Mouse (Mus musculus) MEL (cell line): ENCODE results near the gene Vars. TPM values are rescaled to one million over a fixed set of nuclear protein-coding genes. Genes with fewer than 3 reads are reported as not detected.

ENCODE experiments used
- DNase-seq: peaks from one replicate; pipeline ENCODE4 v3.0.0; 2011; ENCODE audit warnings: low read depth, low spot score
- H3K27ac ChIP-seq: 2 replicates; pipeline ENCODE4 v1.5.1; 2012; ENCODE audit warnings: low read depth, mild to moderate bottlenecking, control low read depth, low read length, moderate library complexity; ENCODE audit not compliant: control insufficient read depth
- H3K27me3 ChIP-seq, 2 experiments: fragments of 150-350 bp in 1 of 2; sonication (generic) in 1 of 2; 2 replicates each; pipeline ENCODE4 v1.6.1; 2012; ENCODE audit warnings: low read length in 2 of 2, mild to moderate bottlenecking in 2 of 2, improper control_type of control experiment in 1 of 2, moderate library complexity in 1 of 2; ENCODE audit not compliant: insufficient read depth in 2 of 2, control insufficient read depth in 1 of 2
- H3K36me3 ChIP-seq, 2 experiments: 2 replicates each; pipeline ENCODE4 v1.6.1; 2012 to 2014; ENCODE audit warnings: low read length in 2 of 2, improper control_type of control experiment in 1 of 2, inconsistent platforms in 1 of 2, mild to moderate bottlenecking in 1 of 2; ENCODE audit not compliant: insufficient read depth in 2 of 2, control insufficient read depth in 1 of 2
- H3K4me1 ChIP-seq, 2 experiments: fragments of 150-350 bp in 1 of 2; sonication (generic) in 1 of 2; 2 replicates each; pipeline ENCODE4 v1.6.1; 2012; ENCODE audit warnings: low read length in 2 of 2, improper control_type of control experiment in 1 of 2, mild to moderate bottlenecking in 1 of 2; ENCODE audit not compliant: insufficient read depth in 2 of 2, control insufficient read depth in 1 of 2
- H3K4me3 ChIP-seq, 2 experiments: fragments of 150-350 bp in 1 of 2; sonication (generic) in 1 of 2; 2 replicates each; pipeline ENCODE4 v1.5.1; 2012; ENCODE audit warnings: low read depth in 2 of 2, low read length in 2 of 2, mild to moderate bottlenecking in 2 of 2, moderate library complexity in 2 of 2, control low read depth in 1 of 2, improper control_type of control experiment in 1 of 2; ENCODE audit not compliant: control insufficient read depth in 1 of 2, insufficient read depth in 1 of 2
- H3K79me2 ChIP-seq: 2 replicates; pipeline ENCODE4 v1.6.1; 2012; ENCODE audit warnings: mild to moderate bottlenecking, low read length, moderate library complexity; ENCODE audit not compliant: control insufficient read depth, poor library complexity, insufficient read depth
- H3K9ac ChIP-seq: 2 replicates; pipeline ENCODE4 v1.6.1; 2012; ENCODE audit warnings: low read depth, mild to moderate bottlenecking, control low read depth, low read length, moderate library complexity; ENCODE audit not compliant: control insufficient read depth, poor library complexity, severe bottlenecking
- H3K9me3 ChIP-seq: fragments of 150-350 bp; sonication (generic); replicated peaks from 2 replicates; pipeline ENCODE4 v1.6.1; 2012; ENCODE audit warnings: mild to moderate bottlenecking, low read length, improper control_type of control experiment, moderate library complexity; ENCODE audit not compliant: insufficient read depth
- BHLHE40 ChIP-seq: IDR thresholded peaks from 2 replicates; pipeline ENCODE4 v1.6.1; 2012; ENCODE audit warnings: low read depth, mild to moderate bottlenecking, inconsistent platforms, low read length, improper control_type of control experiment, borderline replicate concordance
- EP300 ChIP-seq, 2 experiments: IDR thresholded peaks; 2 replicates each; pipeline ENCODE4 v1.6.1; 2011; ENCODE audit warnings: improper control_type of control experiment in 2 of 2, low read length in 2 of 2, low read depth in 1 of 2, mild to moderate bottlenecking in 1 of 2
- ETS1 ChIP-seq: IDR thresholded peaks from 2 replicates; pipeline ENCODE4 v1.6.1; 2012; ENCODE audit warnings: low read depth, mild to moderate bottlenecking, inconsistent platforms, low read length, improper control_type of control experiment, moderate library complexity
- GABPA ChIP-seq: IDR thresholded peaks from 2 replicates; pipeline ENCODE4 v1.6.1; 2012; ENCODE audit warnings: low read depth, mild to moderate bottlenecking, inconsistent platforms, low read length, improper control_type of control experiment, moderate library complexity
- GATA1 ChIP-seq: IDR thresholded peaks from 2 replicates; pipeline ENCODE4 v1.6.1; 2011; ENCODE audit warnings: low read depth, low read length, improper control_type of control experiment
- HCFC1 ChIP-seq: IDR thresholded peaks from 2 replicates; pipeline ENCODE4 v1.6.1; 2012; ENCODE audit warnings: low read depth, mild to moderate bottlenecking, inconsistent platforms, low read length, improper control_type of control experiment, moderate library complexity
- JUND ChIP-seq: IDR thresholded peaks from 2 replicates; pipeline ENCODE4 v1.6.1; 2011; ENCODE audit warnings: low read depth, mild to moderate bottlenecking, improper control_type of control experiment, low read length
- KAT2A ChIP-seq: conservative IDR thresholded peaks from 2 replicates; pipeline ENCODE4 v1.6.1; 2012; ENCODE audit warnings: low read depth, low read length, improper control_type of control experiment, inconsistent platforms
- MAFK ChIP-seq: IDR thresholded peaks from 2 replicates; pipeline ENCODE4 v1.6.1; 2011; ENCODE audit warnings: low read depth, mild to moderate bottlenecking, low read length, improper control_type of control experiment, borderline replicate concordance
- MAZ ChIP-seq: IDR thresholded peaks from 2 replicates; pipeline ENCODE4 v1.6.1; 2012; ENCODE audit warnings: low read depth, mild to moderate bottlenecking, inconsistent platforms, low read length, improper control_type of control experiment
- MEF2A ChIP-seq: IDR thresholded peaks from 2 replicates; pipeline ENCODE4 v1.6.1; 2014; ENCODE audit warnings: low read depth, mild to moderate bottlenecking, inconsistent platforms, low read length, improper control_type of control experiment; ENCODE audit not compliant: poor library complexity, insufficient replicate concordance, severe bottlenecking; ENCODE audit errors: extremely low read depth
- MYC ChIP-seq: IDR thresholded peaks from 2 replicates; pipeline ENCODE4 v1.6.1; 2011; ENCODE audit warnings: low read depth, mild to moderate bottlenecking, low read length, improper control_type of control experiment, moderate library complexity
- NELFE ChIP-seq: IDR thresholded peaks from 2 replicates; pipeline ENCODE4 v1.6.1; 2011; ENCODE audit warnings: low read depth, low read length, improper control_type of control experiment
- POLR2A ChIP-seq, 2 experiments: IDR thresholded peaks; 2 replicates each; pipeline ENCODE4 v1.6.1; 2011 to 2012; ENCODE audit warnings: low read length in 2 of 2, mild to moderate bottlenecking in 2 of 2, control low read depth in 1 of 2, improper control_type of control experiment in 1 of 2, low read depth in 1 of 2, moderate library complexity in 1 of 2; ENCODE audit not compliant: control insufficient read depth in 1 of 2, insufficient read depth in 1 of 2, poor library complexity in 1 of 2
- POLR2AphosphoS2 ChIP-seq: IDR thresholded peaks from 2 replicates; pipeline ENCODE4 v1.6.1; 2011; ENCODE audit warnings: low read length, improper control_type of control experiment
- SIN3A ChIP-seq: IDR thresholded peaks from 2 replicates; pipeline ENCODE4 v1.6.1; 2012; ENCODE audit warnings: low read length, improper control_type of control experiment, inconsistent platforms
- TBP ChIP-seq: IDR thresholded peaks from 2 replicates; pipeline ENCODE4 v1.8.0; 2011; ENCODE audit warnings: low read depth, low read length, improper control_type of control experiment
- TCF12 ChIP-seq: IDR thresholded peaks from 2 replicates; pipeline ENCODE4 v1.6.1; 2014; ENCODE audit warnings: low read depth, mild to moderate bottlenecking, inconsistent platforms, low read length, improper control_type of control experiment, moderate library complexity
- USF2 ChIP-seq, 2 experiments: IDR thresholded peaks; 2 replicates each; pipeline ENCODE4 v1.6.1; 2011 to 2012; ENCODE audit warnings: improper control_type of control experiment in 2 of 2, low read length in 2 of 2, borderline replicate concordance in 1 of 2, inconsistent platforms in 1 of 2, low read depth in 1 of 2, mild to moderate bottlenecking in 1 of 2; ENCODE audit not compliant: insufficient read depth in 1 of 2
- polyA plus RNA-seq, 2 experiments: library from polyadenylated mRNA; stranded (reverse) in 1 of 2; unstranded in 1 of 2; fragments of >175 nt in 1 of 2; fragments of >200 nt in 1 of 2; gene quantifications; 2 replicates each; pipeline versions ENCODE4 v1.2.1 to v1.2.4; 2012; ENCODE audit warnings: low replicate concordance in 2 of 2, low read depth in 1 of 2; ENCODE audit not compliant: insufficient read length in 2 of 2, insufficient read depth in 1 of 2, missing spikeins in 1 of 2
- total RNA-seq: library from RNA; depleted of rRNA; stranded (reverse); fragments of 300-350 nt; gene quantifications from 2 replicates; pipeline ENCODE4 v1.2.3, GENCODE M21; 2012

Vars gene
- total and polyA plus RNA-seq, 3 experiments: 149 to 251 TPM; not detected in 1

- Histone ChIP-seq H3K79me2 (peaks cover 47% of the 10 kb centered on the region), H3K36me3 (no peaks in the 10 kb centered on the region; a peak in 2 of 4 replicates), H3K4me1 (no peaks in the 10 kb centered on the region), H3K9me3 (no peaks in the 10 kb centered on the region), H3K4me3 (peak overlapping the region; percentile 70 to 86), H3K27me3 (no peaks in the 10 kb centered on the region), H3K9ac (peak overlapping the region; percentile 98), H3K27ac (peak overlapping the region; percentile 99)
- no peak for DNase-seq
- TF ChIP-seq GATA1: no peak
- peak; percentile 32; the same call in 1 of the 2 replicates for TF ChIP-seq ETS1
- TF ChIP-seq BHLHE40: no peak
- TF ChIP-seq SIN3A: 0 out of 2 replicates have a peak, but pooled peaks have one; percentile 44
- no peak for TF ChIP-seq JUND
- peak; percentile 11 for TF ChIP-seq POLR2AphosphoS2
- TF ChIP-seq EP300 (IDR thresholded peaks at IDR 0.05; ENCODE audit: low read depth in 1 of 2, low read length in 2 of 2): 0 out of 4 replicates have a peak, but pooled peaks of 1 of the 2 experiments have one; percentile 27
- 0 out of 2 replicates have a peak, but pooled peaks have one; percentile 17 for TF ChIP-seq MAZ
- TF ChIP-seq KAT2A: 0 out of 2 replicates have a peak, but pooled peaks have one; percentile 21
- TF ChIP-seq MYC: no peak
- TF ChIP-seq GABPA: no peak
- 0 out of 2 replicates have a peak, but pooled peaks have one; percentile 6 for TF ChIP-seq MAFK
- TF ChIP-seq POLR2A (IDR thresholded peaks at IDR 0.05; ENCODE audit: control insufficient read depth in 1 of 2, insufficient read depth in 1 of 2, low read depth in 1 of 2, low read length in 2 of 2, poor library complexity in 1 of 2): peak in 1 of 2 experiments; percentile 14; a peak in 1 of 4 replicates
- TF ChIP-seq HCFC1: no peak
- no peak for TF ChIP-seq TCF12
- TF ChIP-seq NELFE: peak; percentile 45; the same call in 1 of the 2 replicates
- TF ChIP-seq MEF2A: no peak
Measured at GRCm38 (mm10) chr17:34997142-34997483, 3.7 kb upstream of the Vars start.

GRCm38 (mm10) chr17:34998526-34999430 lies 2.0 kb upstream of the Vars start:
- DNase-seq: peak; percentile 47
- Histone ChIP-seq H3K4me3 (peak overlapping the region; percentile 70 to 86), H3K27me3 (no peaks in the 10 kb centered on the region), H3K79me2 (peaks cover 63% of the 10 kb centered on the region), H3K4me1 (peaks cover 0 to 4% of the 10 kb centered on the region in 2 experiments; a peak in 1 of 4 replicates), H3K9ac (peak overlapping the region; percentile 98), H3K27ac (peak overlapping the region; percentile 99), H3K36me3 (peaks cover 0 to 5% of the 10 kb centered on the region in 2 experiments; a peak in 3 of 4 replicates), H3K9me3 (no peaks in the 10 kb centered on the region)
- TF ChIP-seq USF2 (IDR thresholded peaks at IDR 0.05; ENCODE audit: borderline replicate concordance in 1 of 2, insufficient read depth in 1 of 2, low read depth in 1 of 2, low read length in 2 of 2) (no peak), KAT2A (no peak), ETS1 (0 out of 2 replicates have a peak, but pooled peaks have one; percentile 4), POLR2A (IDR thresholded peaks at IDR 0.05; ENCODE audit: control insufficient read depth in 1 of 2, insufficient read depth in 1 of 2, low read depth in 1 of 2, low read length in 2 of 2, poor library complexity in 1 of 2) (peak; percentile 16 to 56; a peak in 2 of 4 replicates), TBP (no peak)
